ENCODE assay signal across 14 mouse cellular contexts in genomic region chr1:57905912-57906311, GRCm38 (mm10).
DNase-seq lines count a peak whose midpoint lies in the region; ATAC-seq and TF ChIP-seq lines count a peak whose summit lies in the region.
"Had no signal": no experiment of that assay in that cellular context is flagged by ENCODE, and none has a peak within 500 bp of the region (broad histone marks: within the 10 kb centered on the region; RNA-seq: fewer than 3 reads in every experiment).

No protein-coding gene starts in this region.

- no peak for TF ChIP-seq EP300 in heart, adult 2 months (IDR thresholded peaks at IDR 0.05; ENCODE audit: insufficient read depth, low read depth, low read length)
- TF ChIP-seq EP300 in lung, postnatal 0 days (IDR thresholded peaks at IDR 0.05): no peak

- no peaks in the 10 kb centered on the region for H3K79me2 ChIP-seq in heart, adult 2 months (replicated peaks; ENCODE audit: control insufficient read depth, insufficient read depth, low read length)

- no peak for TF ChIP-seq CTCF in heart, adult 2 months (IDR thresholded peaks at IDR 0.05)
- TF ChIP-seq CTCF in lung, postnatal 0 days (IDR thresholded peaks at IDR 0.05): no peak

- no peaks in the 10 kb centered on the region; the same call in 1 of the 2 replicates for H3K36me3 ChIP-seq in heart, adult 2 months (ENCODE audit: control insufficient read depth, insufficient read depth, low read length)
- H3K36me3 ChIP-seq in lung, postnatal 0 days (ENCODE audit: insufficient read depth, low read length): 0 out of 2 replicates have a peak, but pooled peaks cover 5% of the 10 kb centered on the region
- H3K36me3 ChIP-seq in stomach, embryonic 15.5 days: no peaks in the 10 kb centered on the region
- H3K36me3 ChIP-seq: liver, embryonic 15.5 days had no signal

- H3K9ac ChIP-seq in heart, adult 2 months (ENCODE audit: low read depth, low read length): no peak overlapping the region
- no peak overlapping the region for H3K9ac ChIP-seq in lung, postnatal 0 days (replicated peaks; ENCODE audit: low read depth)
- H3K9ac ChIP-seq in stomach, embryonic 15.5 days: no peak overlapping the region
- H3K9ac ChIP-seq: liver, embryonic 15.5 days; midbrain, embryonic 12.5 days had no signal

- no peak overlapping the region for H3K27ac ChIP-seq in heart, adult 2 months
- H3K27ac ChIP-seq in lung, postnatal 0 days (ENCODE audit: low read length): no peak overlapping the region
- H3K27ac ChIP-seq in stomach, embryonic 15.5 days: peak overlapping the region; percentile 69
- H3K27ac ChIP-seq: liver, embryonic 15.5 days; midbrain, embryonic 12.5 days had no signal

- H3K4me1 ChIP-seq in heart, adult 2 months (ENCODE audit: control insufficient read depth, insufficient read depth, low read length): peaks cover 1% of the 10 kb centered on the region; the same call in 1 of the 2 replicates
- H3K4me1 ChIP-seq in lung, postnatal 0 days (ENCODE audit: insufficient read depth, low read depth, low read length): no peaks in the 10 kb centered on the region
- H3K4me1 ChIP-seq in stomach, embryonic 15.5 days: no peaks in the 10 kb centered on the region
- H3K4me1 ChIP-seq: liver, embryonic 15.5 days; midbrain, embryonic 12.5 days had no signal

- H3K4me2 ChIP-seq in lung, postnatal 0 days (replicated peaks; ENCODE audit: low read depth, low read length): no peak overlapping the region
- H3K4me2 ChIP-seq in stomach, embryonic 15.5 days: no peak overlapping the region
- H3K4me2 ChIP-seq: liver, embryonic 15.5 days; midbrain, embryonic 12.5 days had no signal

- H3K9me3 ChIP-seq in lung, postnatal 0 days (ENCODE audit: low read length): no peaks in the 10 kb centered on the region
- no peaks in the 10 kb centered on the region for H3K9me3 ChIP-seq in stomach, embryonic 15.5 days
- H3K9me3 ChIP-seq: liver, embryonic 15.5 days; midbrain, embryonic 12.5 days had no signal

- DNase-seq in heart, postnatal 10 days: peak; percentile 23 to 46
- DNase-seq in heart, adult 2 months: no peak
- peak; percentile 87 for DNase-seq in lung, postnatal 0 days (ENCODE audit: low spot score)
- DNase-seq in lung, postnatal 14 days: no peak
- DNase-seq in forelimb bud, embryonic 11.5 days (ENCODE audit: low read depth, low spot score): peak; percentile 57
- no peak for DNase-seq in cerebellum, adult 11 months
- no peak for DNase-seq in left cerebral cortex, postnatal 36 days (ENCODE audit: low spot score in 2 of 2)
- DNase-seq: cerebellum, postnatal 14 days; spleen, adult 18-20 months had no signal

- peak; percentile 83 for ATAC-seq in lung, postnatal 0 days
- ATAC-seq in stomach, embryonic 15.5 days (ENCODE audit: insufficient read depth, low FRiP score, low read depth): no peak; the same call in 1 of the 2 replicates
- ATAC-seq: hindbrain, embryonic 16.5 days had no signal

- intact Hi-C loops in heart, postnatal 10 days (cut with DNase I): no loop called here
- intact Hi-C loops in heart, adult 2 months (cut with DNase I): no loop called here
- intact Hi-C loops in left cerebral cortex, postnatal 36 days (cut with DNase I): no loop called here

- H3K4me3 ChIP-seq in heart, adult 2 months: no peak overlapping the region
- H3K4me3 ChIP-seq in lung, postnatal 0 days (ENCODE audit: low read depth, low read length): no peak overlapping the region
- no peak overlapping the region for H3K4me3 ChIP-seq in stomach, embryonic 15.5 days (replicated peaks)
- H3K4me3 ChIP-seq: erythroblast, embryonic 14.5 days; liver, embryonic 15.5 days; midbrain, embryonic 12.5 days had no signal

- WGBS in heart, adult 2 months: 64% methylated on average over 3 of the region's 3 CpGs
- 67% methylated on average over 3 of the region's 3 CpGs for WGBS in lung, postnatal 0 days
- WGBS in stomach, embryonic 15.5 days: 50% methylated on average over 3 of the region's 3 CpGs

- no peaks in the 10 kb centered on the region for H3K27me3 ChIP-seq in heart, adult 2 months (ENCODE audit: control insufficient read depth, insufficient read depth, low read length)
- H3K27me3 ChIP-seq in lung, postnatal 0 days (replicated peaks; ENCODE audit: insufficient read depth, low read length): no peaks in the 10 kb centered on the region
- no peaks in the 10 kb centered on the region for H3K27me3 ChIP-seq in stomach, embryonic 15.5 days (replicated peaks)
- H3K27me3 ChIP-seq: liver, embryonic 15.5 days; midbrain, embryonic 12.5 days had no signal

- TF ChIP-seq POLR2A in heart, adult 2 months (IDR thresholded peaks at IDR 0.05; ENCODE audit: insufficient read depth, low read depth, low read length): no peak

Comparison
In these comparisons a context has a peak if more than half of its experiments do, and no peak if none do; other contexts are left out.
1. DNase-seq: peak in heart, postnatal 10 days (2 of 2), lung, postnatal 0 days (single experiment) and forelimb bud, embryonic 11.5 days (single experiment); none in heart, adult 2 months (0 of 2), lung, postnatal 14 days (single experiment), cerebellum, adult 11 months (single experiment) and left cerebral cortex, postnatal 36 days (0 of 2).